Mouse (Mus musculus) stomach, postnatal 0 days (tissue): ENCODE results near the gene Dbndd2.

Experiments used
- CTCF ChIP-seq: IDR thresholded peaks from 2 replicates; pipeline ENCODE4 v1.5.1; 2016; ENCODE audit warnings: antibody characterized with exemption, low read depth, mild to moderate bottlenecking, moderate library complexity
- EP300 ChIP-seq: optimal IDR thresholded peaks from 2 replicates; pipeline ENCODE3; 2016; ENCODE audit warnings: antibody characterized with exemption

DNA sequence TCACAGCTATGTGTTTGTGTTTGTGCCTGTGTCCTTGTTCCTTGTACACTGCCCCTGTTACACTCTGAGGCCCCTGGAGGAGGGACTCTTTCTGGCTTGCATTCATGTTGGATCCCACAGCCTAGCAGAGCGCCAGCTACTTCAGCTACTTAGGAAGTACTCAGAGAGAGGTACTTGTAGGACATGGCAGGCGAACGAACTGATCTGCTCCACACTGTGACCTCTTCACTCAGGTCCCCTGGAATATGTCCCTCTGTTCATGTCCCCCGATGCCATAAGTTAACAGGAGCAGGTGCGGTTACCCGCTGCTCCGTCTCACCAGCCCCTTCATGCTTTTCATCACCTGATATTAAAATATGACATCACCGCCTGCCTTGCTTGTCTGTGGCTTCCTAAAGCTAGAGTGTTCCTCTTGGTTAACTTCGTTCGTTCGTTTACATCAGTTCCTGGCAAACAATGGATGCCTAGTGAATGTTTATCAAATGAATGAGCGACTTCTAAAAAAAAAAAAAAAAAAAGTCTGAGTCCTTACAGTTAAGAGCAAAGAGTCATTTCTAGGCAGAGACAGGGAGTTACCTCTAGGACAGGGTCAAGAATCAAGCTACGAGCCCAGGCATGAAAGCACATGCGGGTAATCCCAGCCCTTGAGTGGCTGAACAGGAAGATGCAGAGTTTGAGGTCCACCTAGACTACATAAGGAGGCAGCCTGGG, 32.7 kb upstream of the Dbndd2 start:
- TF ChIP-seq EP300 (no peak), CTCF (no peak)
